Mouse (Mus musculus): ENCODE measurements around the gene Fam240b. TPM values are rescaled to one million over a fixed set of nuclear protein-coding genes. Genes with fewer than 3 reads are reported as not detected.
A peak's percentile ranks its signal among the peaks of the same experiment; 100 is the strongest.

The Fam240b gene
- polyA plus RNA-seq, 1 experiment from 2014 or later: not detected

DNA sequence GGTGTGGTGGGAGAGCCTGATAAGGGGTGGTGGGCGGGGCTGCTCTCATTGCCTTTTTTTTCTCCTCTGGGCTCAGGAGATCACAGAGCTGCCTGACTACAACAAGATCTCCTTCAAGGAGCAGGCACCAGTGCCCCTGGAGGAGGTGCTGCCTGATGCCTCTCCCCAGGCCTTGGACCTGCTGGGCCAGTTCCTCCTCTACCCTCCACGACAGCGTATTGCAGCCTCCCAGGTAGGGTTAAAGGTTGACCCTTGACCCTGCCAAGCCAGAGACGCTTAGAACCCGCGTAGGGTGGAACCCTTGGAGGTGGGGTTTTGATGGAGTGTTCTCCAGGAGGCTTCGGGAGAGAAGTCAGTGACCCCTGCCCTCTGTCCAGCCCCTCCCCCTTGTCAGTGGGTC, 59.8 kb downstream of the Fam240b start:
- no peak overlapping the region for H3K4me2 ChIP-seq (replicated peaks)
- 70% methylated on average over 7 of the region's 7 CpGs for WGBS
- no peak overlapping the region for H3K4me3 ChIP-seq
- no peak overlapping the region for H3K9ac ChIP-seq (replicated peaks)
- H3K4me1 ChIP-seq: peaks cover 7% of the 10 kb centered on the region
- H3K36me3 ChIP-seq: 0 out of 2 replicates have a peak, but pooled peaks cover 7% of the 10 kb centered on the region
- H3K27me3 ChIP-seq: no peaks in the 10 kb centered on the region
- no peaks in the 10 kb centered on the region for H3K9me3 ChIP-seq
- no peak for ATAC-seq (ENCODE audit: low FRiP score, low read depth)
- no peak overlapping the region for H3K27ac ChIP-seq (replicated peaks)

GRCm38 (mm10) chr13:64432017-64432995, 65.3 kb downstream of the Fam240b start, which contains the start of gene Cdk20:
Gene Cdk20, plus strand, starts transcription at chr13:64432314.
- peak; percentile 98 for ATAC-seq (ENCODE audit: low FRiP score, low read depth)
- Histone ChIP-seq H3K4me2 (replicated peaks) (peak within 1 kb of the TSS; percentile 68), H3K27ac (replicated peaks) (peak within 1 kb of the TSS; percentile 93), H3K36me3 (0 out of 2 replicates have a peak, but pooled peaks cover 7% of the 10 kb centered on the region), H3K4me1 (peaks cover 12% of the 10 kb centered on the region), H3K9me3 (no peaks in the 10 kb centered on the region), H3K9ac (replicated peaks) (peak within 1 kb of the TSS; percentile 66), H3K27me3 (no peaks in the 10 kb centered on the region), H3K4me3 (peak within 1 kb of the TSS; percentile 65)
- WGBS: under 1% methylated on average over 57 of the region's 57 CpGs

Other genes with a start within 250 kb of the Fam240b start
- gene Cdc14b, start 222.5 kb downstream of the Fam240b start, polyA plus RNA-seq (2016; fragmentation: Nextera tagmentation; extraction: Ambion mirVana): 6.7 and 9.1 TPM in 2 replicates
- gene Aaed1, start 185.1 kb downstream of the Fam240b start, polyA plus RNA-seq (2016; fragmentation: Nextera tagmentation; extraction: Ambion mirVana): 16.4 and 19.2 TPM in 2 replicates
- 103 and 116 TPM in 2 replicates for gene Ctsl, start 126.9 kb downstream of the Fam240b start, polyA plus RNA-seq (2016; fragmentation: Nextera tagmentation; extraction: Ambion mirVana)
- 12.6 and 12.8 TPM in 2 replicates for gene Cdk20, start 65.5 kb downstream of the Fam240b start, polyA plus RNA-seq (2016; fragmentation: Nextera tagmentation; extraction: Ambion mirVana)

Measured in midbrain, embryonic 12.5 days (tissue).